Mouse (Mus musculus) bone marrow macrophage, adult 2 months (primary cell): ENCODE data around the gene Kcnq1.

Source experiments
- CTCF ChIP-seq: IDR thresholded peaks from 2 replicates; pipeline ENCODE4 v1.5.1; 2012; ENCODE audit warnings: low read depth, mild to moderate bottlenecking, low read length, moderate library complexity
- POLR2A ChIP-seq: IDR thresholded peaks from 2 replicates; pipeline ENCODE4 v1.6.1; 2012; ENCODE audit warnings: mild to moderate bottlenecking, low read depth, low read length, borderline replicate concordance

- TF ChIP-seq POLR2A (no peak), CTCF (no peak)
Observed at GRCm38 (mm10) chr7:143464811-143465560, 358.8 kb downstream of the Kcnq1 start.
